Mouse (Mus musculus): ENCODE measurements around the gene Pak1.
A peak's percentile ranks its signal among the peaks of the same experiment; 100 is the strongest.

The Pak1 gene

DNA sequence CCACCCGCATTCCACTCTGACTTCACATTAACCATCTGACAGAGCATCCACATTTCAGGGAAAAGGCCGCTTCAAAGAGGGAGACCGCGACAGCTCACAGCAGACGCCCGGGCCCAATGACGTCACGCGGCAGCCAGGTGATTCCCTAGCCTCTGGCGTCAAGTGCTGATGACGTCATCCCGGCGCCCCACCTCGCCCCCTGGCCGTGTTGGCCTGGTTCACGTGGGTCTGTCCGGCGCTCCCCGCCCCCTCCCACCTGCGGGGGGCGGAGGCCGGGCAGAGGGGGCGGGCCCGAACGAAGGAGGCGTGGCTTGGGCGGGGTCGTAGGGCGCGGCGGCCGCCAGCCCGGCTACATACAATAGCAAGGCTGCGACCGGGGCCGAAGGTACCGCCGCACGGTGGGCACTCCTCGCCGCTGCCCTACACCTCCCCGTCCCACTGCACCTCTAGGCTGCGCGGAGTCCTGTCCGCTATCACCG, at the start of gene Pak1:
Gene Pak1, plus strand, starts transcription at position 352 of the 479 bp plus-strand sequence.
- peak; percentile 96 for DNase-seq

DNA sequence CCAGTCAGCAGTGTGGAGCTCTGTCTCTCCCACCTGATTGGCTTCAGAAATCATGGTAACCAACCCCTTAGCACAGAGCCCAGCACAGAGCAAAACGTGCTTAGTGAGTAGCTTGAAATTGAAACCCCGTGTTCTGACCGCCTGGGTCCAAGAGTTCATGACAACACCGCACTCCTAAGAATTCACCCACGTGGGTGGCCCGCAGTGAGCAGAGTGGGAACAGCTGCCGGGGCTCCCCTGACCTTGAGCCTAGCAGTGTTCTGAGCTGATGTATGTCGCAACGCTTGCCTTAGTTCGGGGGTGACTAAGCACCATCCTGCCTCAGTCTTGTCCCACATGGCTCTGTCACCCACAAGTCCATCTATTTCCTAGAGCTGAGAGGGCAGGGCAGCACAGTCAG, 47.4 kb upstream of the Pak1 start:
- DNase-seq = no peak

- no peak for DNase-seq
Observed at GRCm38 (mm10) chr7:97741756-97742291, 46.5 kb upstream of the Pak1 start.

- DNase-seq = peak; percentile 82 to 86
Observed at GRCm38 (mm10) chr7:97745299-97745698, 43.0 kb upstream of the Pak1 start.

GRCm38 (mm10) chr7:97747176-97747707, 41.1 kb upstream of the Pak1 start:
- no peak for DNase-seq

DNA sequence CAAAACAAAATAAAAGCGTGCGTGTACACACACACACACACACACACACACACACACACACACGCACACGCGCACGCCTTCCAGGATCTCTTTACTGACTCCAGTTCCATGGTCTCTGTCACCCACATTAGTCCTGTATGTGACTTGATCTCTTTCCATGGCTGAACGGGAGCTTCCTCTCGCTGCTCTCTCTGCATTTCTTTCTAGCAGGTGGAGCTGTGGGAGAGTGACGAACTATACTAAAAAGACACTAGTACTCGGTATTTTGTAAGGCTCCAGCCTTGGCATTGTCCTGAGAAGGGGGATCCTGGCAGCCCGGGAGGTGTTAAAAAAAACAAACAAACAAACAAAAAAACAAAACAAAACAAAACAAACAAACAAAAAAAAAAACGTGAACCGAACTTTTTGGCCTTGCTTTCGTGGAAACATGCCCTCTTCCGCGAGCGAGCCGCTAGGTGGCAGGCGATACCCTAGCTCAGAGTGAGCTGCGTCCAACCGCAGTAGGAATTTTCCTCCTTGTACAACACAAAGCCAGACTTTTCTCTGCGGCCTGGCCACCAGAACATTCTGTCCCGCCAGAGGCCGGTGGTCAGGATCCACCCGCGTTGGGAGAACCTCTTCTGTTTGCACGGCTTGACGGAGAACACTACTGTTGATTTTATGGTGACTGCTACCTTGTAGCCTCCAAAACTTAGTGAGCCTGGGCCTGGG, 40.4 kb upstream of the Pak1 start:
- DNase-seq = peak; percentile 92

DNA sequence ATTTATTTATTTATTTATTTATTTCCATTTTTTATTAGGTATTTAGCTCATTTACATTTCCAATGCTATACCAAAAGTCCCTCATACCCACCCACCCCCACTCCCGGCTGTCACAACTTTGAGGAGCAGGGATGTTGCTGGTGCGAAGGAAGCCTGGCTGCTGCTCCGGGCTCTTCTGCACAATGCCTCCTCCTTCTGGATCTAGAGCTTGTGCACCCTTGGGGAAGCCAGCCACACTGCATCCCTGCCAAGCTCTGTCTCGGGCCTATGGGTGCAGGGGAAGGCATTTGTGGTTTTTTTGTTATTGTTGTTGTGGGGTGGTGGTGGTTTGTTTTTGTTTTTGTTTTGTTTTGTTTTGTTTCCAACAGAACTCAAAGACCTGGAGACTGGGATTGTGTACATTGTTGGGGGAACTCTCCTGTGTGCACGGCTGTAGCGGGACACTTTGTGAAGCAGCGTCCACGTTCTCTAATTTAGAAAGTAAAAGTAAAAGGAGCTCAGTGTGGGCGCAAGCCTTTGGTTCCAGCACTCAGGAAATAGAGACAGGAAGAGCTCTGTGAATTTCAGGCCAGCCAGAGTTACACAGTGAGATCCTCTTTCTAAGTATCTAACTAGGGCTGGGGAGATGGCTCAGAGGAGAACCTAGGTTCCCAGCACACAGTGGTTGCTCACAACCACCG, 39.7 kb upstream of the Pak1 start:
- DNase-seq = no peak

- no peak for DNase-seq
Observed at GRCm38 (mm10) chr7:97749207-97750190, 38.8 kb upstream of the Pak1 start.

DNA sequence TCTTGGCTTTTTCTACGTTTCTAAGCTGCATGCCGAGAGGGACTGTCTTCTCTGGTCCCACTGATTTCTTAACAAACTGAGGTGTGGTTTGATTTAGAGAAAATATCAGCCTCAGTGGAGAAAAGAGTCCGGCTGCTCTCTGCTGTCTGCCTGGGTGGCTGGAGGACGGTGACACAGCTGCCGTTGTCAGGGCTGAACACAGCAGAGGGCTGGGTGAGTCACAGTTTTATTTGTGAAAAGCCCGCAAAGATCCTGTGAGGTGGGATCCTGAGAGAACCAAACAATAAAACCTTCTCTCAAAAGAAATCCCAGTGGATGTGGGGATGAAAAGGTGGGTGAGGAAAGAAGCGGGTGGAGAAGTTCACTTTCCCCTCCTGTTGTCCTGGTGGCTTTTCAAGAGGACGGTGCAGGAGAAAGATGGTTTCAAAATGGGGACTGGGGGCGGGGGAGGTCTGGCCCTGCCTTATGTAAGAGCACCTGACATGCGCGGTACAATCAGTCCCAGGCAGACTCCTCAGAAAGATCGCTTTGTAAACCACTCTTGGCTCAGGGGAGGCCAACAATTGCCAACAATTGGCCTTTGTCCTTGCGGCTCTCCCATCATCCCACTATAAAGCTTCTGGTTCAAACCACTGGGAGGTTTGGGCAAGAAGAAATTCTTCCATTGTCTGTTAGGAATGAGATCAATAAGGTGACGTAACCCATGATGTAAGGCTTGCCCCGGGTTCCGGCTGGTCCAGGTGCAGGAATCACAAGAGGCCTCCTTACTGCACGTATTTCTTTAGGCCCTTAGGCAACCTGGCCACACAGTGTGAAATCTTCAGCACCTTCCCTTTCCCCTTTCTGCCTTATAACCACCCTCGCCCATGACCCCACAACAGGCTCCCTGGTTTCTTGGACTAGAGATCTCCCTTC, 31.1 kb upstream of the Pak1 start:
- peak; percentile 51 to 56 for DNase-seq

GRCm38 (mm10) chr7:97764591-97764990, 23.8 kb upstream of the Pak1 start:
- DNase-seq = no peak

DNA sequence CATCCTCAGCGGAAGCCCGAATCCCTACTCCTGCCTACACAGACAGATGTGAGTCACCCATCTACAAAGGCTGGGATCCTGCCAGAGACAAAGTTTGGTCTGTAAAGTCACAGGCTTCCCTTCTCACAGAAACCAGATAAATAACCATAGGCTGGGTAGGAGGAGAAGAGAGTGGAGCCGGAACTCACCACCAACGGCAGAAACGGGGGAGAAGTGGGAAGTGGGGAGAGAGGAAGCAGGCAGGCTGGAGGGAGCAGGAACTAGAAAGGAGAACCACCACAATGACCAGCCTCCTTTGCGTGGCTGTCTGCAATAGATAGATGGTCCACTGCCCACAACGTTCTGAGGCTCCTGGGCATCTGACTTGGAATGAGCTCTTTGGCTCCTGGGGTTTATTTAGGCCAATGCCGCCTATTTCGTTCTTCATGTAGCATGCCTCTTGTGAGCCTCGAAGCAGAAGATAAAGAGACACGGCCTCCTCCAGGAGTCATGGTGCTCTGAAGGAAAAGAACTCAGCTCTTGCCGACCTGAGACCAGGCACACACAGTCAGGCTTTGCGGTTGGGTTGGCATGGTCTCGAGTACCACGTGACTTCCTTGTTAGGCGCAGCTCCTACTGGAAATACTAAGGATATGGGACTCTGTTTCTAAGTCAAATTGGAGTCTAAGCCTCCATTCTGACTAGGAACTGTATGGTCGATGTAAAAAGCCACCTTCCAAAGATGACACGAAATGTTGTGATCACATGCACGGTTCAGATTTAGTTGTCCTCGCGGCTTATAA, 23.0 kb upstream of the Pak1 start:
- DNase-seq = no peak

DNA sequence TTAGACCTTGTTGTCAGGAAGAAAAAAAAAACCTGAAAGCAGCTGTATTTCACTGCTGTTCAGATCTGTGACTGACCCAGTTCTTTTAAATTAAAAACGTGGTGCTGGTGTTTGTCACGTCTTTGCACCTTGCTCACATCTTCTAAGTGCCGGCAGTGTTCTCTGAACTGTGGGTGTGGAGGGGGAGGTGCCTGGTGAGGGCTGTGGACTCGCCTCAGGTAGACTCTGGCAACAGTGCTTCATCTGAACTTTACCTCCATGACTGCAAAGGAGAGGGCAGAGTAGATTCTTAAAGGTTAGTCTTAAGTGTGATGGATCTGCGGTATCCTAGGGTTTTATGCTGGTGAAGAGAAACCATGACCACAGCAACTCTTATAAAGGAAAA, 22.4 kb upstream of the Pak1 start:
- no peak for DNase-seq

DNA sequence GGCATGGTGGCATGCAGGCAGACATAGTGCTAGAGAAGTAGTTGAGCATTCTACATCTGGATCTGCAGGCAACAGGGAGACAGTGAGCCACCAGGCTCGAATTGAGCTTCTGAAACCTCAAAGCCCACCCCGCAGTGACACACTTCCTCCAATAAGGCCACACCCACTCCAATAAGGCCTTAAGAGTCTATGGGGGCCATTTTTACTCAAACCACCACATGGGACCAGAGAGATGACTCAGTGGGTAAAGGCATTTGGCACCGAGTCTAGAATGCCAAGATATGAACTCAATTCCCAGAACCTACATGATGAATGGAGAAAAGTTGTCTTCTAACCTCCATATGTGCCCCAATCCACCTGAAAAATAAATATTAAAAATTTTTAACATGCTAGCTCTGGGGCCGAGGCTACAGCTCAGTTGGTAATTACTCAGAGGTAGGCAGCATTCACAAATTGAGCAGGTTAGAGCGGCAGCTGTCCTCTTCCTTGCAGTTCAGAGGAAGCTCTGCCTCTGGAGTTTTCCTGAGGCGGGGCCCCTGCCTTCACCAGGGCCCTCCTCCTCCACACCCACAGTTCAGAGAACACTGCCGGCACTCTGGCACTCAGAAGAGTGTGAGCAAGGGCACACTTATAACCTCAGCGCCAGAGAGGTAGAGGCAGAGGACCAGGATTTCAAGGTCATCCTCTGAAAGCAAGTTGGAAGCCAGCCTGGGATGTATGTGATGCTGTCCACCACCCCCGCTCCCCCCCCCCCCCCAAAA, 21.8 kb upstream of the Pak1 start:
- DNase-seq = no peak

DNA sequence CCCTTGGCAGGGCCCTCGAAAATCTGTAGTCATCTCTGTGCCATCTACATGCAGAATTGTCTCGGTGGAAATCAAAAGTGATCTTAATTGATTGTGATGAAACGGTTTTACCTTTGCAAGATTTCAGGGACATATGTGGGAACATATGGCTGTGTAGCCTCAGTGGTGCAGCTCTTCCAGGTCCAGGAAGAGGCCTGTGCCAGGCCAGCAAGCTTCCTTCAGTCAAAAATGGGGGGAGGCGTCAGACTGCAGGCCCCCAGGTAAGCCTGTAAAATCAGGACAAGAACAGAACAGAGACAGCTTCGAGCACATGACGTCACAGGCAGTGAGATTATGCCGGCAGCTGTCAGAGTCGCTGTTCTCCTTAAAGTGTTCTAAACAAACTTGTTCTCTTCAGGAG, 20.5 kb upstream of the Pak1 start:
- peak; percentile 39 to 42 for DNase-seq

DNA sequence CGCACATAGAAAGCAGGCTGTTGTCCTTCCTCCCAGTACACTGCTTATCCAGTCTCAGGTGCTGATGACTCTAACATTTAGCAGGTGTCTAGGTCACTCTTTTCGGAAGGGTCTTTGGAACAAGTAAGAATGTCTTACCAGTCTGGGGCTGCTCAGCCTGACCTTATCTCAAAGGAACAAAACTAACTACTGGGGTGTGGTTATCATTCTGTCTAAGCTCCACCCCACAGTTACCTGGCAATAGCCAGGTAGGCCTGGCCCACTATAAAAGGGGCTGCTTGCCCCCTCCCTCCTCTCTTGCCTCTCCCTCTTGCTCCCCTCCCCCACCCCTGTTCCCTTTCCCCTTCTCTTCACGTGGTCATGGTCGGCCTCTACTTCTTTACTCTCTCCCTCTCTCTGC, 19.3 kb upstream of the Pak1 start:
- DNase-seq = no peak

DNA sequence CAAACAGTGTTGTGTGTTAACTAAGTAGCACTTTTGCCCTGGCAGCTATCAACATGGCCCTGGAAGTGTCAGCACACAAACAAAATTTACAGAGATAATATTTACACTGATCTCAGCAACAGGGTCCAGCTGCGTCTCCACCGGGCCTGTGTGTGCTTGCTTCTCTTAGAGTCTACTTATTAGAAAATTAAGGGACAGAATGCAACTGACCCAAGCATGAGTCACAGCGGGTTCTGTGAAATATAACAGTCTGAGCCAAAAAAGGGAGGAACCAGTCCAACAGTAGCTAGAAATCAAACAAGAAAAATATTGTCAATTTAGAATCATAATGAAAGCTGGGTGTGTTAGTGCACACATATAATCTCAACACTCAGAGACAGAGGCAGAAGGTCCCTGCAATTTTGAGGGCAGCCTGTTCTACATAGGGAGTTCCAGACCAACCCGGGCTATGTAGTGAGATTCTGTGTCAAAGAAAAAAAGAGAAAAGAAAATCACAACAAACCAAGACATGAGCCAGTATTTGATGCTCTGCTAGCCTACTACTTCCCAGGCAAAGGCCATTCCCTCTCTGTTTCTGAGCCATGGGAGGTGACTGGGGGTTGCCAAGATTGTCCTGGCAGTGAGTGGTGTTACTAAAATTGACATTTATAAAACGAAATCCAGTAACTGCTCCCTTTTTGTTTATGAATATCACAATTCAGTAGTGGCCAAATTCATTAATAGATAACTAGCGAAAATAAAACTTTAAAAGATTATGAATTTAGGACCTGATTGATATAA, 17.3 kb upstream of the Pak1 start:
- DNase-seq = peak; percentile 48 to 59

GRCm38 (mm10) chr7:97775380-97775779, 13.0 kb upstream of the Pak1 start:
- no peak for DNase-seq

GRCm38 (mm10) chr7:97775923-97776322, 12.4 kb upstream of the Pak1 start:
- no peak for DNase-seq

DNA sequence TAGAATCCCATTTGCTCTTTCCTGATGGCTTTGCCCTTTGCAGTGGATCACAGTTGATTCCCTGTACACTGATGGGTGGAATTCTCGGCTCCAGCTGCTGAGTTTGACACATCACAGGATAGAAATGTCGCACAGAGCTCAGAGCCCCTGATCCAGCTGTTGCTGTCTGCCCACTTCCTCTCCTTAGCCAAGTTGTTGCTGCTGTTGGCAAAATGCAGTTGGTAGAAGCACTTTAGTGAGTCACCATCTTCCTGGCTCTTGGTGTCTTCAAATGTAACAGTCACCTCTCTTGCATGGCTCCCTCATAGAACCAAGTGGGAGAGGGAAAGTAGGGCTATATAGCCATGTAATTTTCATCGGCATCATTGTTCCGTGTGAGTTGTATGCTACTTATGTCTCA, 11.2 kb upstream of the Pak1 start:
- no peak for DNase-seq
